Mouse (Mus musculus) CD8-positive naive resting alpha-beta T cell, adult 57 days (primary cell): ENCODE results near the gene Dlat. TPM values are rescaled to one million over a fixed set of nuclear protein-coding genes. Genes with fewer than 3 reads are reported as not detected.

ENCODE experiments used
- total RNA-seq: library from RNA; stranded (reverse); gene quantifications from one replicate; pipeline ENCODE4 v1.2.4, GENCODE M21; 2023

Gene Dlat
- 28.1 TPM for total RNA-seq

DNA sequence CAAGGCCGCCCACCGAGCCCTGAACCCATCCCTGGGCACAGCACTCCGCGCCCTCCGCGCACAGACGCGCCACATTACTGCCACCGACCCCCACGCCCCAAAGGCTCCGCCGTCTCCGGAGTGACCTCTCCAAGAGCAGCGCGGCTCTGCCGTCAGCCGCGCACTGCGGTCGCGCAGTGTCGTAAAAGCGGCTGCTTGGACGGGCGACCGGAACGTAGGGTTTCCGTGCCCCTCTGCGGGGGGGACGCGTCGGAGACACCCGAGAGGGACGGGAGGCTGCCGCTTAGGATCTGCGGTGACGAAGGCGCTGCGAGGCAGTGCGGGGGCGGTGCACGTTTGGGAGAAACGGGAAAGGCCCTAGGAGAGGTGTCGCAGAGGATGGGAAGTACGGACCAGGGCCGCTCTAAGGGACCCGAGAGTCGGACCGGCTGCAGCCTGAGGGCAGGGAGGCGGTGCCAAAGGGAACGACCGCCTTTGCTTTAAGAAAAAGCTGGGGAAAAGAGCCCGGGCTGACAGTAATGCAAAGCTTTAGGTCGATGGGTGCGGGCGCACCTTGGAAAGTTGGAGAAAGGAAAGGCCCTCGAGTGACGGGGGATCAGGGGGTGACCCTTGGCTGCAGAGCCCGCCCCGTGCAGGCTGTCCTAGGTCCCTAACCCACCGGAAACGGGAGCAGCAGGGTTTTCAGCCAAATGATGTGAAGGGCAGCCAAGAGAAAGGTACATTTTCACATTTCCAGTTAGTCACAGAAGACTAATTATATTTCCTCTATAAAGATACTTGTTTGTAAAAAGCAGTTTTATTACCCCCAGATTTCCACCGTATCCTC is at the start of gene Dlat:
Dlat (minus strand) TSS at position 389 of the 826 bp plus-strand sequence.

DNA sequence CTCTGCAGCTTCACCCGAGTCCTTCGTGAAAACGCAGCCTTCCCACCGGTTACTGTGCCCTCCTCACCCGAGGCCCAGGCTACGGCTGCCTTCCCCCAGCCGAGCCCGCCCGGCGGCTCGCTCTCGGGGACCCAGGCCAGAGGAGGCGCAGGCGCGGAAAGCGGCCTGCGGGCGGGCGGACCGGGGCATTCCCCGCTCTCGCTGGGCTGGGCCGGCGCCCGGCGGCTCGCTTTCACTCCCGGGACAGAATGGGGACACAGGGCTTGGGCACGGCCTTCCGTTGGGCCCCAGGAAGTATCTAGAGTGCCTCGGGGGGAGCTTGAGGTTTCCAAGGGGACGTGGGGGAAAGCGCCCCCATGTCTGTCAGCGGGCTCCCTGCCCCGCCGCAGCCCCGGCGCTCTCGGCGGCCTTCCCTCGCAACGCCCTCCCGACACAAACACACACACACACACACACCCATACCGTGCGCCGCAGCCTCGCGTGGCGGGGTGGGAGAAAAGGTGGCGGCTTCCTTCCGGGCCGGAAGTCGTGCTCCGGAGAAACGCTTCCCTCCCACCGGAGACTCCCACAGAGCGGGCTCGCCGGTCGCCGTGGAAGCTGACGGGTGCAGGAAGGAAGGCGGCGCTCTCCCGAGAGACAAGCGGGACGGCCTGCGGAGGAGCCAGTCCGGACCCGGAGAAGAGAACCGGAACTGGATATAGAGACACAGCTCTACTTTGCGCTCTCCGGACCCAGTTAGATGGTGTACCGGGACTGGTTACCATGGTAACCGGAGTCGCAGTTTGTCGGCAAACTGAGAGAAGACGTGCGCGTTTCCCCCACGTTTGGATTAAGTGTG is 42.6 kb downstream of the Dlat start, which contains the start of the genes Pih1d2 and Nkapd1:
Pih1d2 (plus strand) TSS at position 556 of the 838 bp plus-strand sequence.
Nkapd1 (minus strand) TSS at position 699 of the 838 bp plus-strand sequence.

DNA sequence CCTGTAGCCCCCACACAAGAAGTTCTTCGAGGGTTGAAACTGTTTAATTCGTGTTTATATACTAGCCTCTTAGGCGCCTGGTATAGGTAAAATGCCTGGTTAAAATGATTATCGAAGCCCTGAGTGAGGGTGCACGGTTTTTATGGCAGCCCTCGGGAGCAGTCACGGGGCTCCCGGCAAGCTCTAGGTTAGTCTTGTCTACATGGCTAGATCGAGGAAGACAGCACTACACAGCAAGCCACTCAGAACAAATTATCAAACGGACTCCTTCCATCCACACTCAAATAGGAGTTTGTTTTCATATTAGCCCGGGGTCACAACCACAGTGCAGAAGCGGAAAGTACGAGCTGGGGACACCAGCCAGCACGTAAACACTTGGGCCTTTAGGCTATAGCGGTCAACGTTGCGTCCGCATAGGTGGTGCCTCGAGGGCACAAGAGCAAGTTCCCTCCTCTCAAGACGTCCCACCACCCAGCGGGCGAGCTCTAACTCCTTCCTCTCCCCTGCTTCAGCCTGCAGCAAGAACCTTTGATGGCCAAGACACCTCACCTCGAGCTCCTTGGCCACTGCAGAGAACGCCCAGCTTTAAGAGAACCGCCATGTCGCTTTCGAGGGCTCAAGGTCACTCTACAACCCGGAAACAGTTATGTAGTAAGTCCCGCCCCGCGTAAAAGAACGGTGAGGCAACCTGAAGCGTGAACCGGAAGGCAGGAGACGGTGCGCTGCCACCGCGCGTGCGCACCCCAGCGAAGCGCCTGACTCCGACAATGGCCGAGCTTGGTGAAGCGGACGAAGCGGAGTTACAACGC is 56.2 kb downstream of the Dlat start, which contains the start of the genes Sdhd and Timm8b:
Sdhd (minus strand) TSS at position 624 of the 809 bp plus-strand sequence.
Timm8b (plus strand) TSS at position 722 of the 809 bp plus-strand sequence.

Other genes starting within 250 kb of the Dlat start
- not detected for gene Plet1, start 165.3 kb downstream of the Dlat start, total RNA-seq
- gene Pts, start 131.1 kb downstream of the Dlat start, total RNA-seq = 38.3 TPM
- 2.6 TPM for gene Il18, start 105.0 kb downstream of the Dlat start, total RNA-seq
- gene Bco2, start 104.6 kb downstream of the Dlat start, total RNA-seq = not detected
- not detected for gene Tex12, start 98.5 kb downstream of the Dlat start, total RNA-seq
- gene Sdhd, start 56.0 kb downstream of the Dlat start, total RNA-seq = 50.3 TPM
- gene Timm8b, start 55.9 kb downstream of the Dlat start, total RNA-seq = 41.3 TPM
- 1.2 TPM for gene Pih1d2, start 42.5 kb downstream of the Dlat start, total RNA-seq
- gene Nkapd1, start 42.3 kb downstream of the Dlat start, total RNA-seq = 36.9 TPM
- 0.40 TPM for gene Dixdc1, start 79.7 kb upstream of the Dlat start, total RNA-seq
- gene 2310030G06Rik, start 86.8 kb upstream of the Dlat start, total RNA-seq = not detected
- not detected for gene Cryab, start 91.5 kb upstream of the Dlat start, total RNA-seq
- not detected for gene Hspb2, start 92.6 kb upstream of the Dlat start, total RNA-seq
- 12.8 TPM for gene Fdxacb1, start 108.5 kb upstream of the Dlat start, total RNA-seq
- gene Alg9, start 115.2 kb upstream of the Dlat start, total RNA-seq = 21.4 TPM
- 15.6 TPM for gene 1110032A03Rik, start 115.7 kb upstream of the Dlat start, total RNA-seq
- gene Ppp2r1b, start 185.5 kb upstream of the Dlat start, total RNA-seq = 51.3 TPM